Comparison of ENCODE assay signal across 13 mouse cellular contexts in the genomic region with DNA sequence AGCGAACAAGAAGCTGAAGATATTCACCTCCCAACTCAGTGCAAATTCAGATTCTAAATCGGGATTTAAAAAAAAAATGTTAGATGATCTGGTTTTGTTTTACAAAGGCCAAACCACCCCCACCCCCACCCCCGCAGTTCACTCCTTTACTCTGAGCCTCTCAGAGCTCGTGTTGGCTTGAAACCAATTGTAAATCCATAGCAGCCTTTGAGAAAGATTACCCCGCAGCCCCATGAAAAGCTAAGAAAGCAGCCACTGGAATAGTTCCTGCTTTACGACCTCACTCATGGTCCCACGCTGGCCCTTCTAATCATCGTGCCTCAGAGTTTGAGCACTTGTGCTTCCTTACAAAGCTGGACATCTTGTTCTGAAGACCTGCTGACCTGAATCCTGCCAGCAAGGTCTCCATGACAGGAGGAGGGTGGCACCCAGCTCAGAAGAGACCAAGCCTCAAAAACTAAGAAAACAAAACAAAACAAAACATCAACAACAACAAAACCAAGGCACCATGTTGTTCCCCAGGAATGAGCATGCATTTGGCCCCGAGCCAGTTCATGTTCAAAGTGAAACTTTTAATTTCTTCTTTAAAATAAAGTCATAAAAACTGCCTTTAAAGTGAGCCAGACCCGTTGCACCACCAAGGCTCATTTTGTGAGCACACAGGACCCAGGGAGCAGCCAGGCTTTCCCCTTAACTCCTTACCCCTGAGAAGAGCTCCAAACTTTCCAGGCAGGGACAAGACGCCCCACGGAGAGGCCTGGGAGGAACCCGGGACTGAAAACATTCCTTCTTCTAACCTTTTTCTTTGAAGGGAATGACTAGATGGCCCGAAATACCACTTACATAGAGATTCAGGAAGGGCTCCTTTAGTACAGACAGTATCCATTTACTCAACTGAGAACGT.
A peak's percentile ranks its signal among the peaks of the same experiment; 100 is the strongest.
DNase-seq lines count a peak whose midpoint lies in the region; ATAC-seq lines count a peak whose summit lies in the region.
"Had no signal": no experiment of that assay in that cellular context is flagged by ENCODE, and none has a peak within 500 bp of the region (broad histone marks: within the 10 kb centered on the region; RNA-seq: fewer than 3 reads in every experiment).

No protein-coding gene starts in this region.

- no peak overlapping the region for H3K9ac ChIP-seq in liver, embryonic 12.5 days
- H3K9ac ChIP-seq in embryonic facial prominence, embryonic 12.5 days, result no peak overlapping the region
- H3K9ac ChIP-seq in limb, embryonic 13.5 days, result no peak overlapping the region
- H3K9ac ChIP-seq: forebrain, embryonic 13.5 days had no signal

- no peaks in the 10 kb centered on the region for H3K27me3 ChIP-seq in liver, embryonic 12.5 days (replicated peaks)
- no peaks in the 10 kb centered on the region for H3K27me3 ChIP-seq in embryonic facial prominence, embryonic 12.5 days
- H3K27me3 ChIP-seq in limb, embryonic 13.5 days, result peaks cover 2% of the 10 kb centered on the region; the same call in 1 of the 2 replicates
- H3K27me3 ChIP-seq: forebrain, embryonic 13.5 days; Patski had no signal

- H3K4me3 ChIP-seq in liver, embryonic 12.5 days, result no peak overlapping the region
- no peak overlapping the region for H3K4me3 ChIP-seq in embryonic facial prominence, embryonic 12.5 days
- H3K4me3 ChIP-seq in limb, embryonic 13.5 days, result no peak overlapping the region; the same call in 1 of the 2 replicates
- H3K4me3 ChIP-seq: forebrain, embryonic 13.5 days; myocyte had no signal

- ATAC-seq in liver, embryonic 12.5 days, result no peak
- peak; percentile 43; the same call in 1 of the 2 replicates for ATAC-seq in embryonic facial prominence, embryonic 12.5 days (ENCODE audit: insufficient number of reproducible peaks, insufficient read depth, low FRiP score, low TSS enrichment)
- ATAC-seq in limb, embryonic 13.5 days (ENCODE audit: low FRiP score, low read depth), result peak; percentile 78
- ATAC-seq in megakaryocyte-erythroid progenitor cell, adult 5-6 weeks (replicated peaks; ENCODE audit: low FRiP score, low TSS enrichment, poor library complexity, severe bottlenecking), result no peak
- ATAC-seq: forebrain, embryonic 13.5 days; Patski had no signal

- H3K27ac ChIP-seq in liver, embryonic 12.5 days, result no peak overlapping the region
- H3K27ac ChIP-seq in embryonic facial prominence, embryonic 12.5 days, result peak overlapping the region; percentile 82
- peak overlapping the region; percentile 77 for H3K27ac ChIP-seq in limb, embryonic 13.5 days
- H3K27ac ChIP-seq: forebrain, embryonic 13.5 days had no signal

- WGBS in liver, embryonic 12.5 days (ENCODE audit: insufficient replicate concordance), result 61% methylated on average over 15 of the region's 15 CpGs
- WGBS in embryonic facial prominence, embryonic 12.5 days, result 42% methylated on average over 15 of the region's 15 CpGs
- 22% methylated on average over 15 of the region's 15 CpGs for WGBS in limb, embryonic 13.5 days

- peak; percentile 28 for DNase-seq in gastrocnemius, postnatal 10 days
- no peak for DNase-seq in gastrocnemius, adult 8-10 months (ENCODE audit: low spot score in 2 of 2)
- DNase-seq in liver, result peak; percentile 20
- no peak for DNase-seq in thymus, postnatal 0 days (ENCODE audit: low spot score)
- DNase-seq: cerebellum, postnatal 10 days; lung, postnatal 14 days had no signal

- no peaks in the 10 kb centered on the region for H3K4me1 ChIP-seq in liver, embryonic 12.5 days
- peaks cover 18% of the 10 kb centered on the region for H3K4me1 ChIP-seq in embryonic facial prominence, embryonic 12.5 days
- peaks cover 47% of the 10 kb centered on the region for H3K4me1 ChIP-seq in limb, embryonic 13.5 days

- H3K4me2 ChIP-seq in liver, embryonic 12.5 days, result no peak overlapping the region
- no peak overlapping the region for H3K4me2 ChIP-seq in embryonic facial prominence, embryonic 12.5 days (replicated peaks)
- peak overlapping the region; percentile 49 for H3K4me2 ChIP-seq in limb, embryonic 13.5 days (replicated peaks)
- H3K4me2 ChIP-seq: forebrain, embryonic 13.5 days had no signal

- no peaks in the 10 kb centered on the region for H3K9me3 ChIP-seq in liver, embryonic 12.5 days (replicated peaks)
- no peaks in the 10 kb centered on the region for H3K9me3 ChIP-seq in embryonic facial prominence, embryonic 12.5 days
- H3K9me3 ChIP-seq in limb, embryonic 13.5 days, result no peaks in the 10 kb centered on the region
- H3K9me3 ChIP-seq: forebrain, embryonic 13.5 days had no signal

- H3K36me3 ChIP-seq in liver, embryonic 12.5 days, result no peaks in the 10 kb centered on the region
- no peaks in the 10 kb centered on the region for H3K36me3 ChIP-seq in embryonic facial prominence, embryonic 12.5 days
- H3K36me3 ChIP-seq in limb, embryonic 13.5 days, result no peaks in the 10 kb centered on the region

Comparison
In these comparisons a context has a peak if more than half of its experiments do, and no peak if none do; other contexts are left out.
1. DNase-seq: peak in gastrocnemius, postnatal 10 days (single experiment) and liver (single experiment); none in gastrocnemius, adult 8-10 months (0 of 2) and thymus, postnatal 0 days (single experiment).
2. ATAC-seq: peak in embryonic facial prominence, embryonic 12.5 days (single experiment) and limb, embryonic 13.5 days (single experiment); none in liver, embryonic 12.5 days (single experiment) and megakaryocyte-erythroid progenitor cell, adult 5-6 weeks (single experiment).